Mouse (Mus musculus) lung, adult 2 months (tissue): Measurements from ENCODE around the gene Rgs3.

Experiments used
- CTCF ChIP-seq: fragments of 200-500 bp; IDR thresholded peaks from 2 replicates; pipeline ENCODE4 v1.5.1; 2011; ENCODE audit warnings: mild to moderate bottlenecking, low read length, control low read depth; ENCODE audit not compliant: insufficient read depth
- POLR2A ChIP-seq: fragments of 200-500 bp; IDR thresholded peaks from 2 replicates; pipeline ENCODE4 v1.6.1; 2011; ENCODE audit warnings: low read depth, mild to moderate bottlenecking, control low read depth, low read length, borderline replicate concordance; ENCODE audit errors: extremely low read depth

DNA sequence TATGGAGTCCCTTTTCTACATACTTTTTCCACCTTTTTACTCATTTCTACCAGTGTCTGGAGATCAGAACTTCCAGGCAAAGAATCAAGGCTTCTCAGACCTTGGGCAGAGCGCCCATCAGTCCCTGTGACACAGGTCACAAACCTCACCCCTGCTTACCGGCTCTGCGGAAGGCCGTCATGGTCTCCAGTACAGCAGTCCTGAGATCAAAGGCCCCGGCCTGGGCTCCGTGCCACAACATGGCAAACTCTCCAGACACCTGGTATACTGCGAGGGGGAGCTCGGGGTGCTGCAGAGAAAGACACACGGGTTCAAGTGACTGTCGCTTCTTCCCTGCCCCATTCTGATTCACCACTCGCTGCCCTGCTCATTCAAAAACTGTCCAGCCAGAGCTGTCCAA lies 49.7 kb upstream of the Rgs3 start:
- no peak for TF ChIP-seq POLR2A
- TF ChIP-seq CTCF: no peak
